Mouse (Mus musculus): ENCODE measurements around the gene Rin2. TPM values are rescaled to one million over a fixed set of nuclear protein-coding genes. Genes with fewer than 3 reads are reported as not detected.

Gene Rin2
- polyA plus RNA-seq, 1 experiment from 2014 or later: 3.7 TPM

DNA sequence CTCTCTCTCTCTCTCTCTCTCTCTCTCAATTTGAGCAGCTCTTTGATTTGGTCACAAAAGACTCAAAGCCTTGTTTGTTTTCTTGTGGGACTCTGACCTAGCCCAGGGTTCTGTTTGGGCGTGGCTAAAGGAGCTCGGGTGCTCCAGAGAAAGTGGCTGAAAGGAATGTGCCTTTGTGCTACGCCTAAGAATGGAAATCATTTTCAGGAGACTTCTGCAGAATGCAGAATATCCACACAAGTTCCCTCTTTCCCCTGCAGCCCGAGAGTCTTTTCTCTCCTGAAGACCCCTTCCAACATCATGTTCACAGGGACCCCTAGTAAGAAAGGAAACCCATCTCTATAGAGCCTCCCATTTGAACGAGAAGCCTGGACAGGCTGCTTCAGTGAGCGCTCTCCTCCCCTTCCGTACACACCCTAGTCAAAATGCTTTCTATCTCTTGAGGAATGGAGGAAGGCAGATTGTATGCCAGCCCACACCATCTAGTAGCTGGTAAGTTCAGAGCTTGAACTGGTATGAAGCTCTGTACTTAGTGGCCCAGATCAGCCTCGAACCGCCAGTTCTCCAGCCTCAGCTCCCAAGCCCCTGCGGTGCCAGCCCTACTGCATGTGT, 187.3 kb downstream of the Rin2 start:
- Histone ChIP-seq H3K9me3 (replicated peaks) (0 out of 2 replicates have a peak, but pooled peaks cover 2% of the 10 kb centered on the region), H3K4me3 (no peak overlapping the region), H3K9ac (no peak overlapping the region), H3K4me1 (peaks cover 7% of the 10 kb centered on the region; the same call in 1 of the 2 replicates), H3K27ac (no peak overlapping the region), H3K27me3 (replicated peaks) (peaks cover 12% of the 10 kb centered on the region; the same call in 1 of the 2 replicates), H3K36me3 (no peaks in the 10 kb centered on the region), H3K4me2 (no peak overlapping the region; the same call in 1 of the 2 replicates)
- ATAC-seq: no peak
- WGBS (ENCODE audit: insufficient replicate concordance): 59% methylated on average over 10 of the region's 10 CpGs

- peaks cover 9% of the 10 kb centered on the region; the same call in 1 of the 2 replicates for H3K27me3 ChIP-seq (replicated peaks)
- H3K9me3 ChIP-seq (replicated peaks): 0 out of 2 replicates have a peak, but pooled peaks cover 3% of the 10 kb centered on the region
- H3K36me3 ChIP-seq: no peaks in the 10 kb centered on the region
- H3K9ac ChIP-seq: no peak overlapping the region
- ATAC-seq: no peak
- H3K4me3 ChIP-seq: no peak overlapping the region
- H3K4me2 ChIP-seq: no peak overlapping the region
- H3K27ac ChIP-seq: no peak overlapping the region
- WGBS (ENCODE audit: insufficient replicate concordance): 68% methylated on average over 3 of the region's 3 CpGs
- 0 out of 2 replicates have a peak, but pooled peaks cover 3% of the 10 kb centered on the region for H3K4me1 ChIP-seq
These were observed 190.3 kb downstream of the Rin2 start for GRCm38 (mm10) chr2:145865344-145865743.

DNA sequence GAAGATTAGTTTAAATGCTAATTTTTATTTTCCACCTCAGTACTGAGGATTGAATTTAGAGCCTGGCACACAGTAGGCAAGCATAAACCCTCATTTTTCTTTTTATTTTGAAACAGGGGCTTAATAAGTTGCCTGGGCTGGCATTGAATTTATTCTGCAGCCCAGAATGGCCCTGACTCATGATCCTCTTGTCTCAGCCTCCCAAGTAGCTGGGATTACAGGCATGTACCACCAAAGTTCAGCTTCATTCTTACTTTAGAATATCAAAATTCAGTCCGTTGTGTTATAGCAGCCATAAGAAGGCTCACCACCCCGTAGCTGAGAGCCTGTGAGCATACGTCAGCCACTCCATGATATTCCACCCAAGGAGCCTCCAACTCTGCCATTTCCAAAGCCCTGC, 191.2 kb downstream of the Rin2 start:
- no peak overlapping the region for H3K4me3 ChIP-seq
- no peak overlapping the region for H3K4me2 ChIP-seq
- ATAC-seq: no peak
- no peaks in the 10 kb centered on the region for H3K36me3 ChIP-seq
- H3K4me1 ChIP-seq: no peaks in the 10 kb centered on the region
- H3K27ac ChIP-seq: no peak overlapping the region
- H3K9ac ChIP-seq: no peak overlapping the region
- H3K9me3 ChIP-seq (replicated peaks): 0 out of 2 replicates have a peak, but pooled peaks cover 3% of the 10 kb centered on the region
- WGBS (ENCODE audit: insufficient replicate concordance): 81% methylated on average over 3 of the region's 3 CpGs
- peaks cover under 1% of the 10 kb centered on the region; the same call in 1 of the 2 replicates for H3K27me3 ChIP-seq (replicated peaks)

DNA sequence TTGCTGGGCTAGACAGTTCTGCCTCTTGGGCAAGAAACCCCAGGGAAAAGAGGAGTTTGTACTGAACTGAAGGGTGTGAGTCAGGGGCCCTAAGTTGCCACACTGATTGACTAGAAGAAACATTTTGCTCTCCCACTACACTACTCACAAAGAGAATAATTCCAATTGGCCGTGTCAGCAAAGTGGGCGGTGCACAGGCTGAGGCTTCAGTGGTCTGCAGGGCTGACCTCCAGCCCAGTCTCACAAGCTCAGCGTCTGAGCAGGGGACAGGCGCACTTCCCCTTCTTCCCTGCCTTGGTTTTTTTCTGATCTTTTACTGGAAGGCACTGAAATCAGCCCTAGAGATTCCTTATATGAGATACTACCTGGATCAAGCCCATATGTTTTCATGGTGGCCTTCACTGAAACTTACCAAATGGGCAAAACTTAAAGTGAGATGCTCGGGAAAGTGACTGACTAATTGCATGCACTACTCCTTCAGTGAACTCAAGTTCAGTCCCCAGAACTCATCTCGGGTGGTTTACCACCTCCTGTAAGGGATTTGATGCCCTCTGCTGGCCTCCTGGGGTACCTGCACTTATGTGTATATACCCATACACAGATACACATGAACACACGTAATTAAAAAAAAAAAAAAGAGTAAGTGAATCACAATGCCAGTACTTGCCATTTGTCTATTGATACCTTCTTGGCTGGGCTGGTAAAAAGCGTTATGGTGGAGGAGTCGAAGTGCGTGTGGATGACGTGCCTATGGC, 191.9 kb downstream of the Rin2 start:
- Histone ChIP-seq H3K36me3 (no peaks in the 10 kb centered on the region), H3K4me3 (no peak overlapping the region), H3K27me3 (replicated peaks) (no peaks in the 10 kb centered on the region), H3K9me3 (replicated peaks) (0 out of 2 replicates have a peak, but pooled peaks cover 3% of the 10 kb centered on the region), H3K4me2 (no peak overlapping the region), H3K27ac (no peak overlapping the region), H3K9ac (no peak overlapping the region), H3K4me1 (no peaks in the 10 kb centered on the region)
- WGBS (ENCODE audit: insufficient replicate concordance): 73% methylated on average over 11 of the region's 11 CpGs
- no peak for ATAC-seq

DNA sequence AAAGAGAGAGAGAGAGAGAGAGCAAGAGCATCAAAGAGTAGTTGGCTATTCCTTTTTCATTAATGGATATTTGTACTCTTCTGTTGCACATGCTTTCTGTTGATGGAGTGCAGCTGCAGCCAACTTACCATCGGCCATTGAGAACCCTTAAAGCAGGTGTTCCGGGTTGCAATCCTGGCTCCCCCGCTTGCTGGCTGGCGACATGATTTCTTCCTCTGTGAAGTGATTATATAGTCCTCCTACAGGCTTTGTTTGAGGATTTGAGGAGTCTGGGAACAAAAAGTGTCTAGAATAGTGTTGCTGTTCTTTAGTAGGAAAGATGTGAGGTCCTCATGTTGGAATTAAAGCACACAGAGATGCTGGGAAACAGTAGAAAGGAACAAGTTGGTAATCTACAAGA, 196.3 kb downstream of the Rin2 start:
- Histone ChIP-seq H3K27ac (no peak overlapping the region), H3K4me3 (no peak overlapping the region), H3K9me3 (replicated peaks) (0 out of 2 replicates have a peak, but pooled peaks cover 3% of the 10 kb centered on the region), H3K4me2 (no peak overlapping the region), H3K4me1 (no peaks in the 10 kb centered on the region), H3K9ac (no peak overlapping the region), H3K36me3 (no peaks in the 10 kb centered on the region), H3K27me3 (replicated peaks) (no peaks in the 10 kb centered on the region)
- WGBS (ENCODE audit: insufficient replicate concordance): 71% methylated on average over 4 of the region's 4 CpGs
- no peak for ATAC-seq

GRCm38 (mm10) chr2:145872099-145872498, 197.1 kb downstream of the Rin2 start:
- no peak overlapping the region for H3K4me3 ChIP-seq
- no peak overlapping the region for H3K9ac ChIP-seq
- H3K36me3 ChIP-seq: no peaks in the 10 kb centered on the region
- H3K27ac ChIP-seq: no peak overlapping the region
- no peaks in the 10 kb centered on the region for H3K4me1 ChIP-seq
- H3K4me2 ChIP-seq: no peak overlapping the region
- no peaks in the 10 kb centered on the region for H3K27me3 ChIP-seq (replicated peaks)
- WGBS (ENCODE audit: insufficient replicate concordance): 63% methylated on average over 1 of the region's 1 CpGs
- ATAC-seq: no peak
- H3K9me3 ChIP-seq (replicated peaks): 0 out of 2 replicates have a peak, but pooled peaks cover 3% of the 10 kb centered on the region

DNA sequence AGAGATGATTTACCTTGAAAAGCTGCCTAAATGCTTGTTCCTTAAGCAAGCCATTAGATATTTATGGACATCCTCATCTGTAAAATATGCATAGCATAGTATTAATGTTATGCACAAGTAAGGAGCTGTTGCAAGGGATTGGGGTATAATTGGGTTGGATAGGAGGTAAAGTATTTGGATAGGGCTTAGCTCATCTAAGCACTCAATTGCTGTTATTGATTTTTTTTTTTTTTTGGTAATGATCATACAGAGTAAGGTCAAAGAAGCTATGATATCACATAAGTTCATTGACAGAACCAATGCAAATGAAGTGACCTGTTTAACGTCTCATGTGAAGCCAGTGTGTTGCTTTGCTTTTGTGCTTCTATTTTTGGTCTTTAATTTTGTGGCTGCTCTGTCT, 198.9 kb downstream of the Rin2 start:
- H3K36me3 ChIP-seq: no peaks in the 10 kb centered on the region
- H3K4me3 ChIP-seq: no peak overlapping the region
- H3K4me2 ChIP-seq: no peak overlapping the region
- no peaks in the 10 kb centered on the region for H3K9me3 ChIP-seq (replicated peaks)
- no peak for ATAC-seq
- 49% methylated on average over 1 of the region's 1 CpGs for WGBS (ENCODE audit: insufficient replicate concordance)
- no peaks in the 10 kb centered on the region for H3K4me1 ChIP-seq
- no peaks in the 10 kb centered on the region for H3K27me3 ChIP-seq (replicated peaks)
- no peak overlapping the region for H3K9ac ChIP-seq
- no peak overlapping the region for H3K27ac ChIP-seq

DNA sequence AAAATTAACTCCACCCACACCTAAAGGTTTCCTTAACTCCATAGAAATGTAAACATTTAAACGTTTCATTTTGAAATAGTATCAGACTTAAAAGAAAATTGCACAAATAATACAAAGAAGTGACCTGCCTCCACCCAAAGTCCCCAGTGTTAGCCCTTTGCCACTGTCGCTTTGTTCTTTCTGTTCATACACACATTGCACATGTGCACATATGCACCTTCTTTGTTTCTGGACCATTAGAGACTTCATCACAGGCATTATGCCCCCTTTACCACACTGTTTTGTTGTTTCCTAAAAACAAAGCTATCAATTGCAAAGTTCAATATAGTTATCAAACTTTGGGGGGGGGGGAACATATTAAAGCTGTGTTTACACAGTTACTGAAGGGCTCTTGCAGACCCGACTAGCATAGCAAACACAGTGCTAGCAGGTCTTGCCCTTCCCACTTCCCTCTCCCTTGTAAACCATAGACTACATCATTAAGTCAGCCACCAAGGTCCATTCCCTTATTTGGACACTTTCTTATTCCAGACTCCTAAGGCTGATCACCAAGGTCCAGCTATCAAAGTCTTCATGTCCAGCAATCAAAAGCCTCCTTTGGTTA, 200.0 kb downstream of the Rin2 start:
- ATAC-seq: no peak

DNA sequence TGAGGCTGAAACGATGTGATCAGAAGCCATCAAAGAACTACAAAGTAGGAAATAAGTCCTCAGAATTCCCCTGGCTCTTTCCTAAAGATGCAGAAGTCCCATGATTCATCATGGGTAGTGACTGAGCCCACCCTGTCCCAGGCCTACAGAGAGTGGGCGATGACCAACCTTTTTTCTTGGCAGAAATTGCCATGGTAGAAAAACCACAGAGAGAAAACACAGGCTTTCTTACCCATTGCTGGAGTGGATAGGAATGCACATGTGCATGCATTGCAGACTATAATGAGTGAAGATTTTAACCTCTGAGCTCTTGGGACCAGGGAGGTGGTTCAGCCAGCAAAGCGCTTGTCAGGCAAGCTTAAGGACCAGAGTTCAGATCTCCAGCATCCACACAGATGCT, 202.2 kb downstream of the Rin2 start:
- Histone ChIP-seq H3K4me2 (no peak overlapping the region), H3K4me1 (no peaks in the 10 kb centered on the region), H3K9me3 (replicated peaks) (no peaks in the 10 kb centered on the region), H3K36me3 (peaks cover 5% of the 10 kb centered on the region; the same call in 1 of the 2 replicates), H3K27ac (no peak overlapping the region), H3K9ac (no peak overlapping the region), H3K4me3 (no peak overlapping the region), H3K27me3 (replicated peaks) (no peaks in the 10 kb centered on the region)
- WGBS (ENCODE audit: insufficient replicate concordance): 80% methylated on average over 3 of the region's 3 CpGs
- ATAC-seq: no peak

More for the DNA sequence above, 200.0 kb downstream of the Rin2 start:
- Histone ChIP-seq H3K9ac (no peak overlapping the region), H3K27ac (no peak overlapping the region), H3K4me2 (no peak overlapping the region), H3K4me3 (no peak overlapping the region), H3K36me3 (no peaks in the 10 kb centered on the region), H3K9me3 (replicated peaks) (no peaks in the 10 kb centered on the region), H3K27me3 (replicated peaks) (no peaks in the 10 kb centered on the region), H3K4me1 (no peaks in the 10 kb centered on the region)
- WGBS (ENCODE audit: insufficient replicate concordance): 44% methylated on average over 3 of the region's 3 CpGs

- Histone ChIP-seq H3K27me3 (replicated peaks) (no peaks in the 10 kb centered on the region), H3K27ac (no peak overlapping the region), H3K36me3 (peaks cover 5% of the 10 kb centered on the region; the same call in 1 of the 2 replicates), H3K4me2 (no peak overlapping the region), H3K4me1 (peaks cover 15% of the 10 kb centered on the region), H3K9ac (no peak overlapping the region), H3K9me3 (replicated peaks) (no peaks in the 10 kb centered on the region), H3K4me3 (no peak overlapping the region)
- no peak for ATAC-seq
- WGBS (ENCODE audit: insufficient replicate concordance): 38% methylated on average over 11 of the region's 11 CpGs
These were observed 206.1 kb downstream of the Rin2 start for GRCm38 (mm10) chr2:145880887-145881747.

- no peak overlapping the region for H3K27ac ChIP-seq
- peaks cover 5% of the 10 kb centered on the region; the same call in 1 of the 2 replicates for H3K36me3 ChIP-seq
- no peaks in the 10 kb centered on the region for H3K9me3 ChIP-seq (replicated peaks)
- 74% methylated on average over 5 of the region's 5 CpGs for WGBS (ENCODE audit: insufficient replicate concordance)
- no peaks in the 10 kb centered on the region for H3K27me3 ChIP-seq (replicated peaks)
- no peak overlapping the region for H3K9ac ChIP-seq
- H3K4me1 ChIP-seq: peaks cover 15% of the 10 kb centered on the region
- H3K4me2 ChIP-seq: no peak overlapping the region
- ATAC-seq: no peak
- H3K4me3 ChIP-seq: no peak overlapping the region
These were observed 206.9 kb downstream of the Rin2 start for GRCm38 (mm10) chr2:145881932-145882331.
